Mouse (Mus musculus) lung, embryonic 14.5 days (tissue): ENCODE results near the gene Myo18a. TPM values are rescaled to one million over a fixed set of nuclear protein-coding genes. Genes with fewer than 3 reads are reported as not detected.

Experiments
- ATAC-seq: fragments of 200-750 bp; cut with Nextera tagmentation; 2 replicates; pipeline ENCODE4 v1.8.0; 2017; ENCODE audit warnings: mild to moderate bottlenecking, moderate TSS enrichment, moderate library complexity; ENCODE audit not compliant: insufficient read depth
- DNase-seq: peaks from one replicate; pipeline ENCODE4 v3.0.0-alpha.2; 2015
- H3K27ac ChIP-seq: fragments of 300-500 bp; sonication (generic); 2 replicates; pipeline ENCODE4 v1.5.1; 2014; ENCODE audit warnings: low read depth, mild to moderate bottlenecking, moderate library complexity
- H3K27me3 ChIP-seq: fragments of 300-500 bp; sonication (generic); 2 replicates; pipeline ENCODE4 v1.6.1; 2014; ENCODE audit warnings: low read length, control low read depth; ENCODE audit not compliant: insufficient read depth
- H3K36me3 ChIP-seq: fragments of 300-500 bp; sonication (generic); 2 replicates; pipeline ENCODE4 v1.6.1; 2014; ENCODE audit warnings: control low read depth; ENCODE audit not compliant: insufficient read depth
- H3K4me1 ChIP-seq: fragments of 300-500 bp; sonication (generic); 2 replicates; pipeline ENCODE4 v1.6.1; 2014; ENCODE audit warnings: antibody characterized with exemption, control low read depth; ENCODE audit not compliant: insufficient read depth
- H3K4me2 ChIP-seq: fragments of 300-500 bp; sonication (generic); 2 replicates; pipeline ENCODE4 v1.6.1; 2014; ENCODE audit warnings: mild to moderate bottlenecking
- H3K4me3 ChIP-seq: fragments of 300-500 bp; sonication (generic); 2 replicates; pipeline ENCODE4 v1.5.1; 2014; ENCODE audit warnings: low read depth, low read length
- H3K9ac ChIP-seq: fragments of 300-500 bp; sonication (generic); 2 replicates; pipeline ENCODE4 v1.6.1; 2014
- H3K9me3 ChIP-seq: fragments of 300-500 bp; sonication (generic); 2 replicates; pipeline ENCODE4 v1.6.1; 2016; ENCODE audit warnings: low read depth, low read length, control low read depth
- CTCF ChIP-seq: IDR thresholded peaks from 2 replicates; pipeline ENCODE4 v1.5.1; 2016; ENCODE audit warnings: antibody characterized with exemption, low read depth
- WGBS: fragments of 180-500 bp; shearing (Covaris S2); extraction: QIAGEN DNeasy Blood & Tissue Kit; methylation state at CpG from one replicate; pipeline ENCODE4 v1.1.7; 2014; 5-methylcytosine and 5-hydroxymethylcytosine counted together
- polyA plus RNA-seq: library from polyadenylated mRNA; unstranded; fragments of >200 nt; fragmentation: Nextera tagmentation; extraction: Ambion mirVana; gene quantifications from 2 replicates; pipeline ENCODE4 v1.2.1, GENCODE M21; 2014

The Myo18a gene
- polyA plus RNA-seq, 1 experiment from 2014 or later: 35.0 TPM

- peaks cover 17% of the 10 kb centered on the region for H3K4me1 ChIP-seq
- no peaks in the 10 kb centered on the region for H3K9me3 ChIP-seq
- TF ChIP-seq CTCF: no peak
- DNase-seq (no peak), ATAC-seq (no peak)
- H3K27ac ChIP-seq: no peak overlapping the region
- no peak overlapping the region for H3K9ac ChIP-seq
- H3K4me2 ChIP-seq: no peak overlapping the region
- no peak overlapping the region for H3K4me3 ChIP-seq
- H3K27me3 ChIP-seq: no peaks in the 10 kb centered on the region
- 63% methylated on average over 5 of the region's 5 CpGs for WGBS
- no peaks in the 10 kb centered on the region for H3K36me3 ChIP-seq
These were observed 32.2 kb downstream of the Myo18a start for GRCm38 (mm10) chr11:77795216-77795615.

DNA sequence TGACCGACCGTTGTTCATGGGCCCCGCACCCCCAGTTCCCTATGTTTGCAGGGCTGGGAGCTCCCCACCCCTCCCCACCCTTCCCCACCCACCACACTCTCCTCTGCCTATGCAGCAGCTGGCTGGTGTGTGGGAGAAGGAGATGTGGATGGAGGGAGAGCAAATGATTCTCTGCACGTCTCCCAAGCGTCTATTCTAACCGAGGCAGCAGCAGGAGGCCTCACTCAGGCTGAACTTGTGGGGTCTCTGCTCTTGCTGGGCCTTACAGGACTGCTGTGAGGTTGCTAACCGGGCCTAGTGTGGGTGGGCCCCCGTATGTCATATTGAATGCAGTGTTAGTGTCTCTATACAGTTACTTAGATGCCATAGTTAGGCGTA is 37.4 kb downstream of the Myo18a start:
- Histone ChIP-seq H3K9ac (peak overlapping the region; percentile 24; the same call in 1 of the 2 replicates), H3K27me3 (no peaks in the 10 kb centered on the region), H3K36me3 (no peaks in the 10 kb centered on the region), H3K4me3 (no peak overlapping the region), H3K27ac (peak overlapping the region; percentile 78; the same call in 1 of the 2 replicates), H3K9me3 (no peaks in the 10 kb centered on the region), H3K4me1 (0 out of 2 replicates have a peak, but pooled peaks cover 2% of the 10 kb centered on the region), H3K4me2 (peak overlapping the region; percentile 46)
- no peak for TF ChIP-seq CTCF
- DNase-seq (peak; percentile 5), ATAC-seq (no peak)
- WGBS: 46% methylated on average over 9 of the region's 9 CpGs

- Histone ChIP-seq H3K27ac (peak overlapping the region; percentile 78; the same call in 1 of the 2 replicates), H3K36me3 (no peaks in the 10 kb centered on the region), H3K27me3 (no peaks in the 10 kb centered on the region), H3K4me2 (peak overlapping the region; percentile 46), H3K4me1 (0 out of 2 replicates have a peak, but pooled peaks cover 2% of the 10 kb centered on the region), H3K9ac (peak overlapping the region; percentile 7; the same call in 1 of the 2 replicates), H3K4me3 (no peak overlapping the region; the same call in 1 of the 2 replicates), H3K9me3 (no peaks in the 10 kb centered on the region)
- ATAC-seq: peak; percentile 93
- no peak for TF ChIP-seq CTCF
- peak; percentile 71 for DNase-seq
- 11% methylated on average over 15 of the region's 15 CpGs for WGBS
These were observed 38.0 kb downstream of the Myo18a start for GRCm38 (mm10) chr11:77800869-77801701.

DNA sequence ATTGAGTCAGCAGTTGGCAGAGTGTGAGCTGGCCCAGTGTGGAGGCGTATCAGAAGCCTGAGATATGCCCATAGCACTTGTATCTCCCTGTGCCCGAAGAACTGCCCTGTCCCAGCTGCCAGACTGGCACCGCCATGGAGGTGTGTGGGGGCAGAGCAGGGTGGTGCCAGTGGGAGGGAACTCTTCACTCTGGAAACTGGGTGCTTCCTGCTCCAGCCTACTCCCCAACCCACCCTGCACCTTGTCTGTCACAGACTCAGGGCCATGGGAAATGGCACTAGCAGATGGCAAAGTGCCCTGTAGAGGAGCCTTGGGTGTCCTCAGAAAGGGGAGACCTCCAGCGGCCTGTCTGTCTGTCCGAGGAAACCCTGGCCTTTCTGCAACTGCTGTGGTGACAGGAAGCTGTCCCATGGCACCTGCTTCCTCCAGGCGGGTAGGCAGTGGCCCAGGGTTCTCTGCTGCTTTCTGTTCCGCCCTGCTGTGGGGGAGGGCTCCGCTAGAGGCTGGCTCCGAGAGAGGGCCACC is 39.4 kb downstream of the Myo18a start:
- Histone ChIP-seq H3K4me2 (peak overlapping the region; percentile 46), H3K36me3 (no peaks in the 10 kb centered on the region), H3K27me3 (no peaks in the 10 kb centered on the region), H3K27ac (peak overlapping the region; percentile 46; the same call in 1 of the 2 replicates), H3K9ac (no peak overlapping the region; the same call in 1 of the 2 replicates), H3K4me1 (0 out of 2 replicates have a peak, but pooled peaks cover 2% of the 10 kb centered on the region), H3K4me3 (no peak overlapping the region), H3K9me3 (no peaks in the 10 kb centered on the region)
- no peak for TF ChIP-seq CTCF
- ATAC-seq: no peak
- WGBS: 64% methylated on average over 9 of the region's 9 CpGs
- peak; percentile 38 for DNase-seq

DNA sequence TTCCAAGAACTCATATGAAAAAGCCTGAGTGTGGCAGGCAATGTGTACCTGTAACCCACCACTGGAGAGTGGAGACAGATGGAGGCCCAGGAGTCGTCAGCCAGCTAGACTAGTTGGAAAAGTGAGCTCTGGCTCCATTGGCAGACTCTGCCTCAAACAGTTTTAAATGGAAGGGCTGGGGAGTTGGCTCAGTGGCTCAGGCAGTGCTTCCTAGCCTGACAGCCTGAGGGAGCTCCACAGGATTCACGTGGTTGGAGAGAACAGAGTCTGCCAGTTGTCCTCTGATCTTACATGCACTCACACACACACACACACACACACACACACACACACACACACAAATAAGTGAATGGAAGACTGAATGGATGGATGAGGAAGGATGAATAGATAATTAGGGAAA is 43.2 kb downstream of the Myo18a start:
- DNase-seq (peak; percentile 19), ATAC-seq (no peak)
- Histone ChIP-seq H3K36me3 (no peaks in the 10 kb centered on the region), H3K27me3 (no peaks in the 10 kb centered on the region), H3K9me3 (no peaks in the 10 kb centered on the region), H3K4me2 (no peak overlapping the region), H3K4me3 (no peak overlapping the region), H3K9ac (no peak overlapping the region), H3K4me1 (0 out of 2 replicates have a peak, but pooled peaks cover 2% of the 10 kb centered on the region), H3K27ac (no peak overlapping the region)
- WGBS: 22% methylated on average over 2 of the region's 2 CpGs
- no peak for TF ChIP-seq CTCF

DNA sequence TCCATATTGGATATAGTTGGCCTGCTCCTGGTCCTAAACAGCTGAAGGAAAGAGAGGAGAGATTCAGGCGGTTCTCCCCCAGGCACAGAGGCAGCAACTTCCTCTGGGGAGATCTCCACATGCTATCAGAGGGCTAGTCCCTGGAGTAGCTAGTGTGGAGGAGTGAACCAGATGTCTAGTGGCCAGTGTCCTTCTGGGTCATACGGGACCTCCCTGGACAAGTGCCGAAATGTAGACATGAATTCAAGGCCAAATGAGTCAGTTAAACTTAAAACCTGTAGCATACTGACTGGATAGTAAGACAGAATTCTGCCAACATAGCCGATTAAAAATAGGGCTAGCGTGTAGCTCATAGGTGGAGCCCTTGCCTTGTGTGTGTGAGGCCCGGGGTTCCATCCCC is 43.8 kb downstream of the Myo18a start:
- Histone ChIP-seq H3K9ac (no peak overlapping the region), H3K36me3 (no peaks in the 10 kb centered on the region), H3K4me3 (no peak overlapping the region), H3K27ac (no peak overlapping the region), H3K4me1 (0 out of 2 replicates have a peak, but pooled peaks cover 2% of the 10 kb centered on the region), H3K27me3 (no peaks in the 10 kb centered on the region), H3K9me3 (no peaks in the 10 kb centered on the region), H3K4me2 (no peak overlapping the region)
- DNase-seq (no peak), ATAC-seq (no peak)
- TF ChIP-seq CTCF: no peak
- WGBS: 82% methylated on average over 6 of the region's 6 CpGs

GRCm38 (mm10) chr11:77808051-77808465 is 45.0 kb downstream of the Myo18a start:
- H3K27ac ChIP-seq: no peak overlapping the region
- WGBS: 54% methylated on average over 5 of the region's 5 CpGs
- no peak for DNase-seq

More at GRCm38 (mm10) chr11:77808051-77808465, 45.0 kb downstream of the Myo18a start:
- H3K4me1 ChIP-seq: no peaks in the 10 kb centered on the region
- no peak for TF ChIP-seq CTCF
- H3K4me2 ChIP-seq: no peak overlapping the region
- H3K9ac ChIP-seq: no peak overlapping the region
- H3K27me3 ChIP-seq: no peaks in the 10 kb centered on the region
- H3K4me3 ChIP-seq: no peak overlapping the region
- peaks cover 11% of the 10 kb centered on the region for H3K36me3 ChIP-seq
- ATAC-seq: no peak
- H3K9me3 ChIP-seq: no peaks in the 10 kb centered on the region
